Mouse (Mus musculus): ENCODE measurements around the gene Lama4.
A peak's percentile ranks its signal among the peaks of the same experiment; 100 is the strongest.

Gene Lama4

GRCm38 (mm10) chr10:38965075-38965781 lies at the start of gene Lama4:
TSS of gene Lama4 (plus strand) at chr10:38965515.
- peak; percentile 63 to 69 for DNase-seq

- no peak for DNase-seq
Measured at GRCm38 (mm10) chr10:38916027-38916617, 49.2 kb upstream of the Lama4 start.

GRCm38 (mm10) chr10:38928940-38929697 lies 36.2 kb upstream of the Lama4 start:
- no peak for DNase-seq

- no peak for DNase-seq
Measured at GRCm38 (mm10) chr10:38944701-38945100, 20.6 kb upstream of the Lama4 start.

- DNase-seq: no peak
Measured at GRCm38 (mm10) chr10:38961920-38962319, 3.4 kb upstream of the Lama4 start.

- DNase-seq: no peak
Measured at GRCm38 (mm10) chr10:38964719-38965074, 618 bp upstream of the Lama4 start.

- DNase-seq: peak; percentile 18 to 21
Measured at GRCm38 (mm10) chr10:38965857-38966256, 542 bp downstream of the Lama4 start.

- no peak for DNase-seq
Measured at GRCm38 (mm10) chr10:38966646-38967045, 1.3 kb downstream of the Lama4 start.

- DNase-seq: no peak
Measured at GRCm38 (mm10) chr10:38968326-38969072, 3.2 kb downstream of the Lama4 start.

- no peak for DNase-seq
Measured at GRCm38 (mm10) chr10:38969543-38969942, 4.2 kb downstream of the Lama4 start.

- no peak for DNase-seq
Measured at GRCm38 (mm10) chr10:38969975-38970374, 4.7 kb downstream of the Lama4 start.

GRCm38 (mm10) chr10:38972221-38972946 lies 7.1 kb downstream of the Lama4 start:
- no peak for DNase-seq

- DNase-seq: no peak
Measured at GRCm38 (mm10) chr10:38973016-38973415, 7.7 kb downstream of the Lama4 start.

GRCm38 (mm10) chr10:38978195-38978594 lies 12.9 kb downstream of the Lama4 start:
- no peak for DNase-seq

GRCm38 (mm10) chr10:38979699-38980098 lies 14.4 kb downstream of the Lama4 start:
- DNase-seq: no peak

- DNase-seq: no peak
Measured at GRCm38 (mm10) chr10:38980980-38981379, 15.7 kb downstream of the Lama4 start.

GRCm38 (mm10) chr10:38984358-38985075 lies 19.2 kb downstream of the Lama4 start:
- no peak for DNase-seq

- DNase-seq: no peak
Measured at GRCm38 (mm10) chr10:38986053-38986452, 20.7 kb downstream of the Lama4 start.

- DNase-seq: no peak
Measured at GRCm38 (mm10) chr10:38992827-38993226, 27.5 kb downstream of the Lama4 start.

- no peak for DNase-seq
Measured at GRCm38 (mm10) chr10:38993632-38994424, 28.5 kb downstream of the Lama4 start.
